Mouse (Mus musculus) CH12.LX (cell line): ENCODE measurements around the gene Atg5. TPM values are rescaled to one million over a fixed set of nuclear protein-coding genes. Genes with fewer than 3 reads are reported as not detected.

Experiments
- DNase-seq: peaks from one replicate; pipeline ENCODE4 v3.0.0-alpha.2; 2013; ENCODE audit errors: extremely low read depth
- H3K27ac ChIP-seq: 2 replicates; pipeline ENCODE4 v1.5.1; 2012; ENCODE audit warnings: low read depth, mild to moderate bottlenecking, control low read depth, moderate library complexity; ENCODE audit not compliant: insufficient read depth
- H3K27me3 ChIP-seq: replicated peaks from 2 replicates; pipeline ENCODE3; 2012; ENCODE audit warnings: inconsistent platforms
- H3K36me3 ChIP-seq, 2 experiments: replicated peaks in 1 of 2; 2 replicates each; pipeline versions ENCODE3 to v1.6.1; 2012; ENCODE audit warnings: inconsistent platforms in 1 of 2, low read length in 1 of 2, mild to moderate bottlenecking in 1 of 2, mixed read lengths in 1 of 2, moderate library complexity in 1 of 2; ENCODE audit not compliant: control insufficient read depth in 1 of 2, insufficient read depth in 1 of 2
- H3K4me1 ChIP-seq, 2 experiments: 2 replicates each; pipeline ENCODE4 v1.6.1; 2012; ENCODE audit warnings: inconsistent platforms in 1 of 2, moderate library complexity in 1 of 2; ENCODE audit not compliant: insufficient read depth in 2 of 2, control insufficient read depth in 1 of 2
- H3K4me2 ChIP-seq: 2 replicates; pipeline ENCODE4 v1.6.1; 2012; ENCODE audit warnings: low read depth, mild to moderate bottlenecking, control low read depth; ENCODE audit not compliant: poor library complexity, insufficient read depth, severe bottlenecking
- H3K4me3 ChIP-seq, 3 experiments: fragments of 150-350 bp in 1 of 3; sonication (generic) in 1 of 3; replicated peaks in 1 of 3; 2 replicates each; pipeline versions ENCODE3 to v1.5.1; 2011 to 2012; ENCODE audit warnings: low read depth in 2 of 3, low read length in 2 of 3, mild to moderate bottlenecking in 2 of 3, moderate library complexity in 2 of 3, control low read depth in 1 of 3, improper control_type of control experiment in 1 of 3, inconsistent platforms in 1 of 3, mixed read lengths in 1 of 3; ENCODE audit not compliant: poor library complexity in 1 of 3
- H3K79me2 ChIP-seq: replicated peaks from 2 replicates; pipeline ENCODE4 v1.6.1; 2012; ENCODE audit warnings: mild to moderate bottlenecking, moderate library complexity; ENCODE audit not compliant: control insufficient read depth, poor library complexity, insufficient read depth, severe bottlenecking; ENCODE audit errors: extremely low read depth
- H3K9ac ChIP-seq: 2 replicates; pipeline ENCODE4 v1.6.1; 2012; ENCODE audit warnings: low read depth, mild to moderate bottlenecking, control low read depth, moderate library complexity; ENCODE audit not compliant: insufficient read depth
- H3K9me3 ChIP-seq: replicated peaks from 2 replicates; pipeline ENCODE3; 2012; ENCODE audit warnings: low read length, inconsistent platforms, mixed read lengths
- BHLHE40 ChIP-seq: IDR thresholded peaks from 2 replicates; pipeline ENCODE4 v1.6.1; 2011; ENCODE audit warnings: mild to moderate bottlenecking, low read depth, low read length, improper control_type of control experiment
- CHD2 ChIP-seq: IDR thresholded peaks from 2 replicates; pipeline ENCODE4 v1.6.1; 2011; ENCODE audit warnings: low read length, improper control_type of control experiment
- CTCF ChIP-seq, 2 experiments: IDR thresholded peaks in 1 of 2; conservative IDR thresholded peaks in 1 of 2; 2 replicates each; pipeline ENCODE4 v1.5.1; 2011 to 2012; ENCODE audit warnings: low read depth in 2 of 2, low read length in 2 of 2, improper control_type of control experiment in 1 of 2, inconsistent platforms in 1 of 2, mild to moderate bottlenecking in 1 of 2, moderate library complexity in 1 of 2
- E2F4 ChIP-seq: IDR thresholded peaks from 2 replicates; pipeline ENCODE4 v1.6.1; 2011; ENCODE audit warnings: low read depth, low read length, improper control_type of control experiment; ENCODE audit not compliant: insufficient replicate concordance
- ELF1 ChIP-seq: IDR thresholded peaks from 2 replicates; pipeline ENCODE4 v1.6.1; 2014; ENCODE audit warnings: low read depth, mild to moderate bottlenecking, inconsistent platforms, low read length, improper control_type of control experiment
- GABPA ChIP-seq: IDR thresholded peaks from 2 replicates; pipeline ENCODE4 v1.6.1; 2012; ENCODE audit warnings: low read depth, low read length, improper control_type of control experiment, inconsistent platforms; ENCODE audit not compliant: insufficient replicate concordance
- HCFC1 ChIP-seq: IDR thresholded peaks from 2 replicates; pipeline ENCODE4 v1.6.1; 2012; ENCODE audit warnings: low read depth, mild to moderate bottlenecking, inconsistent platforms, low read length, improper control_type of control experiment
- IRF4 ChIP-seq: IDR thresholded peaks from 2 replicates; pipeline ENCODE4 v1.6.1; 2014; ENCODE audit warnings: low read depth, mild to moderate bottlenecking, inconsistent platforms, low read length, improper control_type of control experiment
- KAT2A ChIP-seq: IDR thresholded peaks from 2 replicates; pipeline ENCODE4 v1.6.1; 2012; ENCODE audit warnings: low read length, improper control_type of control experiment, inconsistent platforms; ENCODE audit not compliant: insufficient replicate concordance
- MAFK ChIP-seq: IDR thresholded peaks from 2 replicates; pipeline ENCODE4 v1.6.1; 2011; ENCODE audit warnings: low read length, improper control_type of control experiment; ENCODE audit not compliant: insufficient replicate concordance
- MAX ChIP-seq: IDR thresholded peaks from 2 replicates; pipeline ENCODE4 v1.6.1; 2011; ENCODE audit warnings: low read length, improper control_type of control experiment
- MAZ ChIP-seq: IDR thresholded peaks from 2 replicates; pipeline ENCODE4 v1.6.1; 2012; ENCODE audit warnings: low read depth, mild to moderate bottlenecking, inconsistent platforms, low read length, improper control_type of control experiment, moderate library complexity
- MEF2A ChIP-seq: IDR thresholded peaks from 2 replicates; pipeline ENCODE4 v1.6.1; 2014; ENCODE audit warnings: low read depth, mild to moderate bottlenecking, inconsistent platforms, low read length, improper control_type of control experiment, borderline replicate concordance
- MXI1 ChIP-seq: IDR thresholded peaks from 2 replicates; pipeline ENCODE4 v1.6.1; 2011; ENCODE audit warnings: mild to moderate bottlenecking, low read depth, low read length, improper control_type of control experiment
- NRF1 ChIP-seq: IDR thresholded peaks from 2 replicates; pipeline ENCODE4 v1.6.1; 2014; ENCODE audit warnings: low read depth, mild to moderate bottlenecking, inconsistent platforms, low read length, improper control_type of control experiment, moderate library complexity
- PAX5 ChIP-seq: IDR thresholded peaks from 2 replicates; pipeline ENCODE4 v1.6.1; 2012; ENCODE audit warnings: low read length, inconsistent platforms, mixed read lengths
- POLR2AphosphoS2 ChIP-seq: IDR thresholded peaks from 2 replicates; pipeline ENCODE4 v1.6.1; 2011; ENCODE audit warnings: low read depth, low read length, improper control_type of control experiment
- SIN3A ChIP-seq: IDR thresholded peaks from 2 replicates; pipeline ENCODE4 v1.6.1; 2012; ENCODE audit warnings: low read length, improper control_type of control experiment, inconsistent platforms
- SMC3 ChIP-seq: IDR thresholded peaks from 2 replicates; pipeline ENCODE4 v1.6.1; 2011; ENCODE audit warnings: low read depth, low read length, improper control_type of control experiment
- TBP ChIP-seq: conservative IDR thresholded peaks from 2 replicates; pipeline ENCODE4 v1.6.1; 2011; ENCODE audit warnings: low read depth, low read length, improper control_type of control experiment
- UBTF ChIP-seq: IDR thresholded peaks from 2 replicates; pipeline ENCODE4 v1.6.1; 2012; ENCODE audit warnings: low read depth, mild to moderate bottlenecking, inconsistent platforms, low read length, improper control_type of control experiment, moderate library complexity
- USF1 ChIP-seq: IDR thresholded peaks from 2 replicates; pipeline ENCODE4 v1.6.1; 2014; ENCODE audit warnings: low read depth, mild to moderate bottlenecking, inconsistent platforms, low read length, improper control_type of control experiment
- USF2 ChIP-seq: conservative IDR thresholded peaks from 2 replicates; pipeline ENCODE4 v1.6.1; 2011; ENCODE audit warnings: low read depth, low read length, improper control_type of control experiment
- ZC3H11A ChIP-seq: IDR thresholded peaks from 2 replicates; pipeline ENCODE4 v1.6.1; 2012; ENCODE audit warnings: low read depth, mild to moderate bottlenecking, inconsistent platforms, low read length, improper control_type of control experiment
- dilution Hi-C: fragments of 300-500 bp; cut with MboI; formaldehyde crosslinking; loops from 2 replicates; pipeline ENCODE4 v1.14.3; 2020; ENCODE audit warnings: low sequenced_read_pairs; ENCODE audit not compliant: extremely low pct_unique_long_range_greater_than_20kb, extremely low pct_ligation_motif_present
- in situ Hi-C: fragments of 300-500 bp; cut with MboI; formaldehyde crosslinking; loops from 3 replicates; pipeline ENCODE4 v1.14.3; 2019; ENCODE audit warnings: low sequenced_read_pairs, low pct_ligation_motif_present, low pct_unique_long_range_greater_than_20kb, mixed read lengths
- polyA plus RNA-seq: library from polyadenylated mRNA; unstranded; fragments of >175 nt; gene quantifications from 2 replicates; pipeline ENCODE4 v1.2.1, GENCODE M21; 2012; ENCODE audit warnings: low read depth; ENCODE audit not compliant: insufficient read length
- total RNA-seq, 2 experiments: library from RNA; depleted of rRNA; stranded (reverse); fragments of 300-350 nt in 1 of 2; fragments of >200 nt in 1 of 2; gene quantifications; 2 replicates each; pipeline ENCODE4 v1.2.3; 2012 to 2014

Gene Atg5
- total and polyA plus RNA-seq, 3 experiments, result 15.6 to 47.5 (median 34.7) TPM

GRCm38 (mm10) chr10:44385227-44385626 lies 117.1 kb downstream of the Atg5 start:
- in situ Hi-C loops, result no loop called here
- TF ChIP-seq CHD2 (no peak), MEF2A (no peak), MAZ (no peak), NRF1 (no peak), MAFK (no peak), IRF4 (no peak)
- TF ChIP-seq, all 38 proteins: peak for 0
- dilution Hi-C loops, result no loop called here
- DNase-seq, result no peak
- Histone ChIP-seq H3K9me3 (no peaks in the 10 kb centered on the region), H3K9ac (no peak overlapping the region), H3K4me2 (no peak overlapping the region), H3K36me3 (no peaks in the 10 kb centered on the region), H3K27ac (no peak overlapping the region), H3K79me2 (no peaks in the 10 kb centered on the region), H3K27me3 (no peaks in the 10 kb centered on the region), H3K4me3 (no peak overlapping the region), H3K4me1 (peaks cover 7 to 33% of the 10 kb centered on the region in 2 experiments; a peak in 3 of 4 replicates)

- in situ Hi-C loops (no loop called here), dilution Hi-C loops (no loop called here)
- H3K4me2 ChIP-seq, result no peak overlapping the region
- H3K79me2 ChIP-seq, result no peaks in the 10 kb centered on the region
- no peak for DNase-seq
- no peaks in the 10 kb centered on the region for H3K9me3 ChIP-seq
- no peak overlapping the region for H3K9ac ChIP-seq
- no peaks in the 10 kb centered on the region for H3K36me3 ChIP-seq
- H3K4me1 ChIP-seq, result peaks cover 7 to 22% of the 10 kb centered on the region in 2 experiments
- H3K4me3 ChIP-seq, result no peak overlapping the region
- no peaks in the 10 kb centered on the region for H3K27me3 ChIP-seq
- H3K27ac ChIP-seq, result no peak overlapping the region
- TF ChIP-seq CHD2, result no peak
- TF ChIP-seq UBTF, result no peak
- TF ChIP-seq SMC3, result no peak
- no peak for TF ChIP-seq PAX5
- no peak for TF ChIP-seq SIN3A
- no peak for TF ChIP-seq ZC3H11A
- no peak for TF ChIP-seq USF1
- TF ChIP-seq MAX, result no peak
- TF ChIP-seq KAT2A, result no peak
- TF ChIP-seq CTCF (conservative IDR thresholded peaks at IDR 0.05 in 1 of 2, IDR thresholded peaks at IDR 0.05 in 1 of 2; ENCODE audit: low read depth in 2 of 2, low read length in 2 of 2), result no peak
- TF ChIP-seq MXI1, result no peak
- no peak for TF ChIP-seq GABPA
- no peak for TF ChIP-seq TBP
- no peak for TF ChIP-seq HCFC1
- TF ChIP-seq E2F4, result no peak
- TF ChIP-seq USF2, result no peak
- no peak for TF ChIP-seq BHLHE40
- no peak for TF ChIP-seq POLR2AphosphoS2
- no peak for TF ChIP-seq ELF1
Observed at GRCm38 (mm10) chr10:44388706-44389233, 120.6 kb downstream of the Atg5 start.
